Mouse (Mus musculus) ovary, postnatal 14 days (tissue): ENCODE results near the gene Kri1.
"Not testable (repeated sequence)": the region's sequence is repeated elsewhere in the genome, so short reads cannot be mapped to it uniquely, and the experiment has no call there.

Source experiments
- DNase-seq: peaks from one replicate; pipeline ENCODE4 v3.0.0; 2022; ENCODE audit warnings: low spot score

Gene Kri1

DNA sequence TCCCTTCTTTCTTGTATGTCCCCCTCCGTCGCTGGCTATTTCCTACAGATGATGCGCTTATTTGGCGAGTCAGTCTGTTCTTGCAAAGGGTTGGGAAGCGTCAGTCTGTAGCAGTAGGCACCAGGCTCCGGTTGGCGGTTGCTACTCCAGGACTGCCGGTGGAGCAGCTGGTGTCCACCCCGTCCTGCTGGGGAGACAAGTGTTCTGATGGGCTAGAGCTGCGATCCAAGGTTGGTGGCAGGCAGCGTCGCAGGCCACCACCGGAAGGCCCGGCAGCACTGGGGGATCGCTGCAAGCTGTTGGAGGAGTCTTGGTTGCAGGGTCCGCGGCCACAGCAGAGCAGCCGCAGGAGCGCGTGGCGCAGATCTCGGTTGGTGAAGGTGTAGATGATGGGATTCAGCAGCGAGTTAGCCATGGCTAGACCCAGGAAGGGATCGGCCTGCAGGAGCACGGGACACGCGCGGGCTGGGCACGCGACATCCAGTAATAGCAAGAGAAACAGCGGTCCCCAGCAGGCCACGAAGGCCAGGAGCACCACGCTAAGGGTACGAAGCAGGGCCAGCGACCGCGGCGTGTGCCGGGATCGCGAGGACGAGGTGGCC, 43.8 kb downstream of the Kri1 start:
- no peak for DNase-seq

DNA sequence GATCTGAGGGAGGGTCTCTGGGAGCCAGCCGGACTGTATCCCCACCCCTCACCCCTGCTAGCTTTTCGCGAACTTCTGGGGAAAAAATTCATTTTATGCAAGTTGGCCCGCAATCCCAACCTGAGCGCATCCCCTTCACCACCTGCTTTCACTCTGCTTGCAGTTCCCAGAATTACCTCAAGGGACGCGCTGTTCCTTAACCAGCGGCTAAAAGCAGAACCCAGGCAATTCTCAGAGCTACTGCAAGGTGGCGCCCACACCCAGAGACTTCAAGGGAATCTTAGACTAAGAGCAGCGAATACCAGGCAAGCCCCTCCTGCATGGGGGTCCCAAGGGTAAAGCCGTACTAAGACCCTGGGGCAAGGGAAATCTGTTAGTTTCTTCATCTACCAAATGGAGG, 46.4 kb downstream of the Kri1 start:
- peak; percentile 70 for DNase-seq

DNA sequence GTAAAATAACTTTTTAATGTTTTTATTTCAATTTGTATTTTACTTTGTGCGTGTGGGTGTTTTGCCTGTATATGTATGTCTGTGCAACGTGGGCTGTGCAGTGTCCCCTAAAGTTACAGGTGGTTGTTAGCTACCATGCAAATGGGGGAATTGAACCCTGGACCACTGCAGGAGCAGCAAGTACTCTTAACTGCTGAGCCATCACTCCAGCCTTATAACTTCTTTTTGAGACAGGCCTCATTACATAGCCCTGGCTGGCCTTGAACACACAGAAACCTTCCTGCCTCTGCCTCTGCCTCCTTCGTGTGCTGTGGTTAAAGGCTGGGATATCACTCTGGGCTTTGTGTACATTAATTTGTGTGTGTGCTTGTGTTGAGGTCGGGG, 48.3 kb downstream of the Kri1 start:
- no peak for DNase-seq

DNA sequence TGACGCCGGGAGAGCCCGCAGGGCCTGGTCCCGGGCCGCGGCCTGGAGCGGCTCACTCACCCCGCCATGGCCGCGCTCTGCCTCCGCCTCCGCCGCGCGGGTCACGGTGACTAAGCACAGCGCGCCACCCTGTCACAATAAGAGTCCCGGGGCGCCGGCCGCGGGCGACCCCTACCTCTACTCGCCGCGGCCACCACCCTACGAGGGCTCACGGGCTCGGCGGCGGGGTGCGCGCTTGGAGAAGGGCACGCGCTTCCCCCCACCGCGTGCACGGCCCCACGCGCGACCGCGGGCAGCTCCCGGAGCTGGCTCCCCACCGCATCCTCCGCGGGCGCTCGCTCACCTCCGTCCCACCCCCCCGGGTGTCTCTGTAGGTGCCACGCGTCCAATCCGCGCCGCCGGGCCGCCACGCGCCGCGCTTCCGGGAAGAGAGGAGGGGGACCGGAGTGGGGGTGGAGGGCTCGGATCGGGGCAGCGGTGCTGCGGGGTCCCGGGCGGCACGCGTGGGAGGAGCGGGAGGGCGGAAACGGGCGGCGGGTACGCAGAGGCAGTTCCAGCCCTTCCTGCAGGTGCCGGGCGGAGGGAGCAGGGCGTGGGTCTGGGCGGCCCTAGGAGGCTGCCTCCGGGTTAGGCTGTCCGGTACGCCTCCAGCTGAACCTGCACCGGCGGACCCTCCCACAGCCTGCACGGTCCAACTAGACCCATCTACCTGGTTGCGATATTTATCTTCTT, 48.9 kb downstream of the Kri1 start, which contains the start of gene Keap1:
Keap1 (minus strand) TSS at position 629 of the 732 bp plus-strand sequence.
- peak; percentile 72 for DNase-seq

DNA sequence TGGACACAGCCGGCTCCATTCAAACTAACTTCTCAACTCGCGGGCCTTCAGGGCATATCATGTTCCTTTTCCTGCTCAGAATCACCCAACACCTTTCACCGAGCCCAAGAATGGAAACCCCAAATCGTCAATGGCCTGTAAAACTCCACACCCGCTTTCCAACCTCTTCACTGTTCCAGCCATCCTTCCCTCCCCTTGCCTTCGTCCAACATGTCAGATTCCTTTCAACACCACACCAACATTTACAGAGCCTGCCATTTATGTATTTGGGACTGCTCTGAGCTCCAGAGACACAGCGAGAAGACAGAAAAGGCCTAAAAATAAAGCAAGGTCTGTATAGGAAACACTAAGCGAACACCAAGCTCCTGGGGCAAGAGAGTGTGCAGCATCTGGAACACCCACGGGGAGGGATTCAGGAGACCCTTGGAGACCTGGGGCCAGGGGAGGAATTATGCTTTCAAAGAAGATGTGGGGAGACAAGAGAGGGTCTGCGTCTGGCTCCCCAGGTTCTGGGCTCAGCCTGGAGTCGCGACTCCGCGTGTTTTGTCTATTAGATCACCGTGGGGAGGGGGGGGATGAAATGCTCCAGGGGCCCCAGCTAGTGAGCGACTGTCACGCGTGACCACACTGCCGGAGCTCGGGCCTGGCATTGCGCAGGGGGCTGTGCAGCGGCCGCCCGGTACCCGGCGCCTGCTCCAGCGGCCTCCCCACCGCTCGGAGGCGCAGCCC, 49.6 kb downstream of the Kri1 start:
- no peak for DNase-seq

DNA sequence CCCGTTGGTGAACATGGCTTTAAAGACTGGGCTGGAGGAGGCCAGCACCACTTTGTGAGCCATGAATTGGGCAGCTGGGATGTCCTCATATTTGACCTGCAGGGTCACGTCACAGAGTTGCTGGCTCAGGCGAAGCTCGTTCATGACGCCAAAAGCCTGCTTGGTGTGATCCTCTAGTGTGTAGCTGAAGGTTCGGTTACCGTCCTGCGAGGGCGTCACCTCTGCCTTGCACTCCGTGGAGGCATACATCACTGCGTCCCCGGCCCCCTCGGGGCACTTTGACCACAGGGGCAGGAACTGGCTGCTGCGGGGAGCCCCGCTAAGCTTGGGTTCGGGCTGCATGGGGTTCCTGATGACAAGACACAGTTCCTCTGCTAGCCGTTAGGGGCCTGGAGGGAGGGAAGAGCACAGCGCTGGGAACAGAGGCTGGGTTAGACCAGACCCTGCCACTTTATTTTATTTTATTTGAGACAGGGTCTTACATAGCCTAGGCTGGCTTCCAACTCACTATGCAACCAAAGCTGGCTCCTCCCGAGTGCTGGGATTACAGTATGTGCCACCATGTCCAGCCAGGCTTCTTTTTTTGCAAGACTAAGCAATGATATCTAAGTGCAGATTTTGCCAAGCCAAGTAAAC, 50.3 kb downstream of the Kri1 start:
- peak; percentile 23 for DNase-seq

DNA sequence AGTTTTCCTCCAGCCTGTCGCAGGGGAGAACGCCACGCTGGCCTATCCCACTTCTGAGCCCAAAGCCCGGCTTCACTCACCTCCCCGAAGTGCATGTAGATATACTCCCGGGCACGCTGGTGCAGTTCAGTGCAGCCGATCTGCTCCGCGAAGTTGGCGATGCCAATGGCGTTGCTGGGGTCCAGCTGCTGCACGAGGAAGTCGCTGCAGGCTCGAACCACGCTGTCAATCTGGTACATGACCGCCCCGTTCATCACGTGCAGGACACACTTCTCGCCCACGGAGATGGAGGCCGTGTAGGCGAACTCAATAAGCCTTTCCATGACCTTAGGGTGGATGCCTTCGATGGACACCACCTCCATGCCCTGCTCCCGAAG, 50.8 kb downstream of the Kri1 start:
- DNase-seq: no peak

DNA sequence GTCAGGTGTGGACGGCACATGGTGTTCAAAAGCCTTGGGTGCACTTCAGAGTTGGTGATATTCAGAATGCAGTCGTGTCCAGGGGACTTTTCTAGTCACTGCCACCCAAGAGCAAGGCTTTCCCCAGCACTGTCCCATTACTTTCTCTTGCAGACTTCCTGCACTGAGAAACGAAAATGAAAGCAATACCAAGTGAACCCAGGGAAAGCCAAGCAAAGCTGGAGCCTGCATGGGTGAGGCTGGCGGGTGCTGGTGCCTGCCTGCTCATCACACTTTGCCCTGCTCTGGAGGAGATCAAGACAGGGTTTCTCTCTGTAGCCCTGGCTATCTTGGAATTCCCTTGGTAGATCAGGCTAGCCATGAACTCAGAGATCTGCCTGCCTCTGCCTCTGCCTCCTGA, 52.4 kb downstream of the Kri1 start:
- DNase-seq: no peak

DNA sequence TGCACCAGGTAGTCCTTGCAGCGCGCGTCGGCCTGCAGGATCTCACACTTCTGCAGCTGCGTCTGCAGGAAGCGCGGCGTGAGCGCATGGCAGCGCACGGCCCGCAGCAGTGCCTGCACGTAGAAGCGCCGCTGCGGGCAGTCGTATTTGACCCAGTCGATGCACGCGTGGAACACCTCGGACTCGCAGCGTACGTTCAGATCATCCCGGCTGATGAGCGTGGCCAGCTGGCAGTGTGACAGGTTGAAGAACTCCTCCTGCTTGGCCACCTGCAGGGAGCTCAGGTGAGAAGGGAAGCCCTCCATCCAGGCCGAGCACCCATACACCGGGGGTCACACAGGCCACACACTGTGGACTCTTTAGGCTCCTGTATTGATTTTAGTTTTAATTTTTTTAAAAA, 54.0 kb downstream of the Kri1 start:
- no peak for DNase-seq

DNA sequence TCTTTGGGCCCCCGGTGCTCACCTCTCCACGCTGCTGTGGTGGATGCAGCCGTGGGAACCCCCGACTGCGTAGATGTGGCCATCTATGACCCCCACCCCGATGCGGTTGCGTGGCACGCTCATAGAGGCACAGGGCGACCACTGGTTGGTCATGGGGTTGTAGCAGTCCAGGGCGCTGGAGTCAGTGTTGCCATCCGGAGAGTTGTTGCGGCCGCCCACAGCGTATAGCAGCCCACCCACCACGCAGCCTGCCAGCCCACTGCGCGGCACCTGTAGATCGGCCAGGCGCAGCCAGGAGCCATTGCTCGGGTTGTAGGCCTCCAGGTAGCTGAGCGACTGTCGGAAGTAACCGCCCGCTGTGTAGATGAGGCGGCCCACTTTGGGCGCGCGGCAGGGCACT, 54.4 kb downstream of the Kri1 start:
- DNase-seq: no peak

DNA sequence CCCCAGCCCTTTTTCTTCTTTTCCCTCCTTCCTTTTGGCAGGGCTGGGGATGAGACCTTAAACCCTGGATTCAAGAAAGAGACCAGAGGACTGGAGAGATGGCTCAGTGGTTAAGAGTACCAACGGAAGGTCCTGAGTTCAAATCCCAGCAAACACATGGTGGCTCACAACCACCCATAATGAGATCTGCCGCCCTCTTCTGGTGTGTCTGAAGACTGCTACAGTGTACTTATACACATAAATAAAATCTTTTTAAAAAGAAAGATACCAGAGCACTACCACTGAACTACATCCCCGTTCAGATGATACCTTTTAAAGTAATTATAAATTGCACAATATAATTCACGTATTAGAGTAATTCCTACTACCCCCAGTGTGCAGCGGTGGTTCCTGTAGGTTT, 54.9 kb downstream of the Kri1 start:
- DNase-seq: no peak

DNA sequence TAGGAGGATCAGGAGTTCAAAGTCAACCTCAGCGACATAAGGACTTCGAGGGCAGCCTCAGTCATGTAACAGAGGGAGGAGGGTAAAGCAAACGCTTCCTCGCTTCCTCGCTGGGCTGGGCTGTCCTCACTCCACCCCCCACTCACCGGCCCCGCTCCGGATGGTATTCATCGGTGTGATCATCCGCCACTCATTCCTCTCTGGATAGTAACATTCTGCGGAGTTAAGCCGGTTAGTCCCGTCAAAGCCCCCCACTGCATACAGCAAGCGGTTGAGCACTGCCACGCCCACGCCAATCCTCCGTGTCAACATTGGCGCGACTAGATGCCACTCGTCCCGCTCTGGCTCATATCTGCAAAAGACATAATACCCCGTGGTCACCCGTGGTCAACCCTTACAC, 56.2 kb downstream of the Kri1 start:
- DNase-seq: no peak

DNA sequence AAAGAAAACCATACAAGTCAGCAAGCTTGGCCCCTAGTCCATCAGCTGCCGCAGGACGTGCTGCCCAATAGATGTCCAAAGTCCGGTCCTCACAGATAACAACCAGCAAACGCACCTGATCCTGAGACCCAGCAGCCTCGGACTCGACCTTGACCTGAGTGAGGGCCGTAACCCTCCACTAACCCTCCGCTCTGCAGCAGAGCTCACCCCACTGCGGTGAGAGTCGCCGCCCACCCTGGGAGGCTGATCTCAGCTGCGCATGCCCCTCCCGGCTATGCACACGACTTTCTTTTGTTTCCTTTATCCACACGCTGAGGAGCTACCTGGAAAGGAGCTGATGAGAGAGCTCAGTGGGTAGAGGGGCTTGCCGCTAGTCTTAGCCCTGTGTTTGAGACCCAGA, 60.4 kb downstream of the Kri1 start:
- no peak for DNase-seq

DNA sequence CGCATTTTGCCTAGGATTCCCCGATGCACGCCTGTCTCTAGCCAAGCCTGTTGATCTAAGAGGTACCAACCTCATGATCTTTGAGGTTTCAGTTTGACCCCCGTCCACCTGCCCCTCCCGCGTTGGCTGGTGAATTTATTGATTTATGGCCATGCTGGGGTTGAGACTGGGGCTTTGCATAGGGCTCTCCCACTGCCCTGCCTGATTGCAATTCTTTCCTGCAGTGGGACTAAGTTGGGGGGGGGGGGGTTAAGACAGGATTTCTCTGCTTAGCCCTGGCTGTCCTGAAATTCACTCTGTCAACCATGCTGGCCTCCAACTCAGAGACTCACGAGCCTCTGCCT, 62.4 kb downstream of the Kri1 start:
- DNase-seq: no peak

DNA sequence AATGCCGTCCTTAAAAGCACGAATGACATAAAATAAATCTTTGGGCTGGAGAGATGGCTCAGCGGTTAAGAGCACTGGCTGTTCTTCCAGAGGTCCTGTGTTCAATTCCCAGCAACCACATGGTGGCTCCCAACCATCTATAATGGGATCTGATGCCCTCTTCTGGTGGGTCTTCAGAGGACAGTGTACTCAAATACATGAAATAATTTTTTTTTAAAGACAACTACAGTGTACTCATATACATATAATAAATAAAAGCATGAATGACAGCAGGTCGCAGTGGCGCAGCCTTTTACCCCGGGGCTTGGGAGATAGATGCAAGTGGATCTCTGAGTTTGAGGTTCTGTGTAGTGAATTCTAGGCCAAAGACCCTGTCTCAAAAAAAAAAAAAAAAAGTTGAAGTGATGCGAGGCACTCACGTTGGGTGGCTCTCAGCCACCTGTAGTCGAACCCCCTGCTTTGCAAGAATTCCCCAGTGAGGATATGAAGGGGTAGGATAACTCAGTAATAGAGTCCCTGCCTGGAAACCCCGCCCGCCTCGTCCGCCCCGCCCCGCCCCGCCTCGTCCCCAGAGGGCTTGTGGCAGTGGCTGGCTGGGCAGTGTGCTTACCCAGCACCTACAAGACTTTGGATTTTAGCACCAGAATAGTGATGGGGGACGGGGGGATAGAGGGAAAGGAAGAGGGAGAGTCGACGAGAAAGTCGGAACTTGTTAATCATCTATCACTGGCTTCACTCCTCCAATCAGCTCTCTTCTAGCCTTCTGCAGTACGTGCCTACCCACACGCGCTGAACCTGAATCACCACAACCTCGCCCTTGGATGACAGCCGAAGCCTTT, 63.0 kb downstream of the Kri1 start:
- no peak for DNase-seq

DNA sequence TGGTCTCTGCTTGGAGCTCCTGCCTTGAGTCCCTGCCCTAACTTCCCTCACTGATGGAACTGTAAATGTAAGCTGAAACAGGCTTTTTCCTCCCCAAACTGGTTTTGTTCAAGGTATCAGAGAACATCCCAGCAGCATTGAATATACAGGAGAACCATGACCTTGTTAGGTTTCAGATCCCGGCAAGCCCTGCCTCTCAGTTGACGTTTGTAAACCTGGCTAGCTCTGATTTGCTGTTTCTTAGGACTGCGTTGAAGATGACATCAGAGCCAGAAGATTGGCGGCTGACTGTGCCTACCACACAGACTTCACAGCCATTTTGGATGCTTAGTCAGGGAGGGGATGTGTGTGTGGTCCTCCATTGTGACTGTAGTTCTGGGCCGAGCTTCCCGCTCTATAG, 63.9 kb downstream of the Kri1 start:
- DNase-seq: no peak

DNA sequence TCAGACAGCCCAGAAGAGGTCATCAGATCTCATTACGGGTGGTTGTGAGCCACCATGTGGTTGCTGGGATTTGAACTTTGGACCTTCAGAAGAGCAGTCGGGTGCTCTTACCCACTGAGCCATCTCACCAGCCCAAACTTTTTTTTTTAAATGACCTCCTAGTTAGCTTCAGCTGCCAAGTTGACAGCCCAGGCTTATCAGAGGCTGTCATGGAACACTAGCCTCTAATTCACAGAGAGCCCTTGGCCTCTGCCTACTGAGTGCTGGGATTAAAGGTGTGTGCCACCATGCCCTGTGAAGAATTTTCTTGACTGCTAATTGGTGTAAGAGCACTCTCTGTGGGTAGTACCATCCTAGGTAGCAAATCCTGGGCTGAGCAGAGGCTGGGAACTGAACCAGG, 64.3 kb downstream of the Kri1 start:
- not testable (repeated sequence) for DNase-seq
